Mouse (Mus musculus): ENCODE results near the gene Pde5a. TPM values are rescaled to one million over a fixed set of nuclear protein-coding genes. Genes with fewer than 3 reads are reported as not detected.
A peak's percentile ranks its signal among the peaks of the same experiment; 100 is the strongest.

Pde5a gene
- total RNA-seq, 1 experiment = 1.6 TPM

DNA sequence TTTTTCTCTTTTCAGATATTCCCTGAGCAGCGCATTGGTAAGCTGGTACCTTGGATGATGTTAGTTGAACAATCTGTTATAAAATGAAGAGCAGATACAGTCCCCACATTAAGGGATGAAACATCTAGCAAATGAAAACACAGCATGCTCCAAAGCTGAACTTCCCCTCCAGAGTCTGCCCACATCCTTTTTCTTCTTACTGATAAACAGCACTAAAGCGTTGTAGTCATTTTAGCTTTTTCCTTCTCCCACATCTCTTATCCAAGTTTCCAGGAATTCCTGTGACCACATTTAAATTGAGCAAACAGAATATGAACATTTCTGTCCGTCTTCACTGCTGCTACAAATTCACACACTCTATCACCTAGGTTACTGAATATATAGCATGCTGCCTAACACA, 35.7 kb upstream of the Pde5a start:
- no peak for TF ChIP-seq ZNF384 (IDR thresholded peaks at IDR 0.05; ENCODE audit: low read depth, low read length)
- no peak for TF ChIP-seq HCFC1 (IDR thresholded peaks at IDR 0.05; ENCODE audit: borderline replicate concordance, insufficient read depth, low read length)
- TF ChIP-seq MAFK (IDR thresholded peaks at IDR 0.05; ENCODE audit: insufficient read depth, low read depth, low read length) = no peak
- Histone ChIP-seq H3K27ac (ENCODE audit: insufficient read depth, low read depth, low read length, poor library complexity, severe bottlenecking) (no peak overlapping the region), H3K36me3 (ENCODE audit: control insufficient read depth, insufficient read depth, low read length, poor library complexity, severe bottlenecking) (no peaks in the 10 kb centered on the region), H3K4me1 (ENCODE audit: control insufficient read depth in 2 of 2, insufficient read depth in 2 of 2, low read length in 2 of 2, poor library complexity in 1 of 2) (no peaks in the 10 kb centered on the region), H3K9ac (ENCODE audit: insufficient read depth, low read depth, low read length, poor library complexity, severe bottlenecking) (no peak overlapping the region), H3K9me3 (ENCODE audit: control insufficient read depth, insufficient read depth, low read depth, low read length) (no peaks in the 10 kb centered on the region), H3K4me3 (ENCODE audit: insufficient read depth in 1 of 2, low read depth in 1 of 2, low read length in 2 of 2, poor library complexity in 1 of 2, severe bottlenecking in 1 of 2) (no peak overlapping the region)
- DNase-seq (ENCODE audit: low read depth, low spot score) = no peak
- in situ Hi-C loops (cut with MboI; ENCODE audit: low sequenced_read_pairs in 2 of 2, unreplicated experiment in 2 of 2) = no loop called here

GRCm38 (mm10) chr3:122695870-122696269, 32.9 kb upstream of the Pde5a start:
- Histone ChIP-seq H3K9ac (ENCODE audit: insufficient read depth, low read depth, low read length, poor library complexity, severe bottlenecking) (no peak overlapping the region), H3K4me3 (ENCODE audit: insufficient read depth in 1 of 2, low read depth in 1 of 2, low read length in 2 of 2, poor library complexity in 1 of 2, severe bottlenecking in 1 of 2) (no peak overlapping the region), H3K36me3 (ENCODE audit: control insufficient read depth, insufficient read depth, low read length, poor library complexity, severe bottlenecking) (no peaks in the 10 kb centered on the region), H3K27ac (ENCODE audit: insufficient read depth, low read depth, low read length, poor library complexity, severe bottlenecking) (no peak overlapping the region), H3K9me3 (ENCODE audit: control insufficient read depth, insufficient read depth, low read depth, low read length) (no peaks in the 10 kb centered on the region), H3K4me1 (ENCODE audit: control insufficient read depth in 2 of 2, insufficient read depth in 2 of 2, low read length in 2 of 2, poor library complexity in 1 of 2) (no peaks in the 10 kb centered on the region)
- no peak for DNase-seq (ENCODE audit: low read depth, low spot score)
- TF ChIP-seq MAFK (IDR thresholded peaks at IDR 0.05; ENCODE audit: insufficient read depth, low read depth, low read length) = 0 out of 2 replicates have a peak, but pooled peaks have one; percentile 51
- no peak for TF ChIP-seq CHD2 (IDR thresholded peaks at IDR 0.05; ENCODE audit: low read depth, low read length)
- TF ChIP-seq ZNF384 (IDR thresholded peaks at IDR 0.05; ENCODE audit: low read depth, low read length) = no peak
- in situ Hi-C loops (cut with MboI; ENCODE audit: low sequenced_read_pairs in 2 of 2, unreplicated experiment in 2 of 2) = no loop called here

- Histone ChIP-seq H3K36me3 (ENCODE audit: control insufficient read depth, insufficient read depth, low read length, poor library complexity, severe bottlenecking) (no peaks in the 10 kb centered on the region), H3K9me3 (ENCODE audit: control insufficient read depth, insufficient read depth, low read depth, low read length) (no peaks in the 10 kb centered on the region), H3K4me3 (ENCODE audit: insufficient read depth in 1 of 2, low read depth in 1 of 2, low read length in 2 of 2, poor library complexity in 1 of 2, severe bottlenecking in 1 of 2) (no peak overlapping the region), H3K27ac (ENCODE audit: insufficient read depth, low read depth, low read length, poor library complexity, severe bottlenecking) (no peak overlapping the region), H3K4me1 (ENCODE audit: control insufficient read depth in 2 of 2, insufficient read depth in 2 of 2, low read length in 2 of 2, poor library complexity in 1 of 2) (no peaks in the 10 kb centered on the region), H3K9ac (ENCODE audit: insufficient read depth, low read depth, low read length, poor library complexity, severe bottlenecking) (no peak overlapping the region)
- in situ Hi-C loops (cut with MboI; ENCODE audit: low sequenced_read_pairs in 2 of 2, unreplicated experiment in 2 of 2) = no loop called here
- TF ChIP-seq CHD2 (IDR thresholded peaks at IDR 0.05; ENCODE audit: low read depth, low read length) (no peak), ZC3H11A (IDR thresholded peaks at IDR 0.05; ENCODE audit: borderline replicate concordance, low read depth, low read length) (no peak), MAFK (IDR thresholded peaks at IDR 0.05; ENCODE audit: insufficient read depth, low read depth, low read length) (no peak), ZNF384 (IDR thresholded peaks at IDR 0.05; ENCODE audit: low read depth, low read length) (no peak), HCFC1 (IDR thresholded peaks at IDR 0.05; ENCODE audit: borderline replicate concordance, insufficient read depth, low read length) (no peak)
- DNase-seq (ENCODE audit: low read depth, low spot score) = no peak
These were observed 32.1 kb upstream of the Pde5a start for GRCm38 (mm10) chr3:122696672-122697071.

GRCm38 (mm10) chr3:122704209-122704608, 24.5 kb upstream of the Pde5a start:
- TF ChIP-seq CHD2 (IDR thresholded peaks at IDR 0.05; ENCODE audit: low read depth, low read length) = no peak
- no peak for TF ChIP-seq HCFC1 (IDR thresholded peaks at IDR 0.05; ENCODE audit: borderline replicate concordance, insufficient read depth, low read length)
- TF ChIP-seq MAFK (IDR thresholded peaks at IDR 0.05; ENCODE audit: insufficient read depth, low read depth, low read length) = no peak
- TF ChIP-seq ZC3H11A (IDR thresholded peaks at IDR 0.05; ENCODE audit: borderline replicate concordance, low read depth, low read length) = no peak
- no peak for TF ChIP-seq ZNF384 (IDR thresholded peaks at IDR 0.05; ENCODE audit: low read depth, low read length)
- Histone ChIP-seq H3K9ac (ENCODE audit: insufficient read depth, low read depth, low read length, poor library complexity, severe bottlenecking) (no peak overlapping the region), H3K4me1 (ENCODE audit: control insufficient read depth in 2 of 2, insufficient read depth in 2 of 2, low read length in 2 of 2, poor library complexity in 1 of 2) (no peaks in the 10 kb centered on the region), H3K9me3 (ENCODE audit: control insufficient read depth, insufficient read depth, low read depth, low read length) (no peaks in the 10 kb centered on the region), H3K27ac (ENCODE audit: insufficient read depth, low read depth, low read length, poor library complexity, severe bottlenecking) (no peak overlapping the region), H3K4me3 (ENCODE audit: insufficient read depth in 1 of 2, low read depth in 1 of 2, low read length in 2 of 2, poor library complexity in 1 of 2, severe bottlenecking in 1 of 2) (no peak overlapping the region), H3K36me3 (ENCODE audit: control insufficient read depth, insufficient read depth, low read length, poor library complexity, severe bottlenecking) (no peaks in the 10 kb centered on the region)
- no peak for DNase-seq (ENCODE audit: low read depth, low spot score)
- in situ Hi-C loops (cut with MboI; ENCODE audit: low sequenced_read_pairs in 2 of 2, unreplicated experiment in 2 of 2) = no loop called here

- TF ChIP-seq ZC3H11A (IDR thresholded peaks at IDR 0.05; ENCODE audit: borderline replicate concordance, low read depth, low read length) (no peak), CHD2 (IDR thresholded peaks at IDR 0.05; ENCODE audit: low read depth, low read length) (no peak), MAFK (IDR thresholded peaks at IDR 0.05; ENCODE audit: insufficient read depth, low read depth, low read length) (no peak), ZNF384 (IDR thresholded peaks at IDR 0.05; ENCODE audit: low read depth, low read length) (no peak), HCFC1 (IDR thresholded peaks at IDR 0.05; ENCODE audit: borderline replicate concordance, insufficient read depth, low read length) (no peak)
- no peak for DNase-seq (ENCODE audit: low read depth, low spot score)
- Histone ChIP-seq H3K4me1 (ENCODE audit: control insufficient read depth in 2 of 2, insufficient read depth in 2 of 2, low read length in 2 of 2, poor library complexity in 1 of 2) (no peaks in the 10 kb centered on the region), H3K36me3 (ENCODE audit: control insufficient read depth, insufficient read depth, low read length, poor library complexity, severe bottlenecking) (no peaks in the 10 kb centered on the region), H3K9ac (ENCODE audit: insufficient read depth, low read depth, low read length, poor library complexity, severe bottlenecking) (no peak overlapping the region), H3K4me3 (ENCODE audit: insufficient read depth in 1 of 2, low read depth in 1 of 2, low read length in 2 of 2, poor library complexity in 1 of 2, severe bottlenecking in 1 of 2) (no peak overlapping the region), H3K9me3 (ENCODE audit: control insufficient read depth, insufficient read depth, low read depth, low read length) (no peaks in the 10 kb centered on the region), H3K27ac (ENCODE audit: insufficient read depth, low read depth, low read length, poor library complexity, severe bottlenecking) (no peak overlapping the region)
- in situ Hi-C loops (cut with MboI; ENCODE audit: low sequenced_read_pairs in 2 of 2, unreplicated experiment in 2 of 2) = no loop called here
These were observed 23.5 kb upstream of the Pde5a start for GRCm38 (mm10) chr3:122705246-122705645.

Data from ES-E14 (cell line).